Mouse (Mus musculus) kidney, adult 10 weeks (tissue): ENCODE data around the gene Olfr251. TPM values are rescaled to one million over a fixed set of nuclear protein-coding genes. Genes with fewer than 3 reads are reported as not detected.

Experiments
- polyA plus RNA-seq: library from polyadenylated mRNA; stranded (reverse); fragments of 350-450 nt; fragmentation: Illumina TruSeq; extraction: RNeasy Lipid Tissue Mini Kit (QIAGEN cat#74804); gene quantifications from one replicate; pipeline ENCODE4 v1.2.3, GENCODE M21; 2014; ENCODE audit warnings: low read depth, low replicate concordance

Gene Olfr251
- not detected for polyA plus RNA-seq

DNA sequence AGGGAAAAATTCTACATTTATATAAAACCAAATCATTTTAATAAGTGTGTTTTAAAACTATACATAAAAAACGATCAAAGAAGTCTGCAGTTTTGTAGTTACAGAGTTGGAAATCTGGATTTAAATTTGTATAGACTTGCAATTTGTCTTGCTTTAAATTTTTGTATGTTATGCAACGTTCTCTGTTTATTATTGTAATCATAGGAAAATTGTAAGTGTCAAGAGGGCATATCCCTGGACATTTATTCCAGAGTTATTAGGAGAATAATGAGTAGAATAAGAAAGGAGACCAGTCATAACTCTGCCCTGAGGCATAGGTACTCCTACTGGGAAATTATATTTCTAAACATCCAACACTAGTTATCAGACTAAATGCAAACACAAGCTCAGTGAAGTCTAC is at the start of gene Olfr251:
Gene Olfr251, plus strand, starts transcription at position 301 of the 400 bp plus-strand sequence.

DNA sequence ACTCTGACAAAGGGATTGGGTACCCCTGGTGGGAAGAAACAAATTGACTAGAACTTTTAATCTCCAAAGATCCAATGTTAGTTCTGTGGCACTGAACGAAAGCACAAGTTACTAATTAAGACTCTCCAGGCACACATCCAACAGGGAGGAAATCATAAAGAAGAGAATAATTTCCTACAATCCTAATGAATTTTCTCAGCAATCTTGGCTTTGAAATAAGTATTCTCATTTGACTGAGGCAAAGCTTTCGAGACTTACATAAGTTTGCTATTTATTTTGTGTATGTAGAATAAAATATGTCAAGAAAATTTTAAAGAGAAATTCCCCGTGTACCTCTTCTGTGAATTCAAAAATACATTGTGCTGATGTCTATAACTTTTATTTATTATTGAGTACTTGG is 48.1 kb upstream of the Olfr251 start, which contains the start of gene Olfr25:
Gene Olfr25, plus strand, starts transcription at position 301 of the 400 bp plus-strand sequence.

DNA sequence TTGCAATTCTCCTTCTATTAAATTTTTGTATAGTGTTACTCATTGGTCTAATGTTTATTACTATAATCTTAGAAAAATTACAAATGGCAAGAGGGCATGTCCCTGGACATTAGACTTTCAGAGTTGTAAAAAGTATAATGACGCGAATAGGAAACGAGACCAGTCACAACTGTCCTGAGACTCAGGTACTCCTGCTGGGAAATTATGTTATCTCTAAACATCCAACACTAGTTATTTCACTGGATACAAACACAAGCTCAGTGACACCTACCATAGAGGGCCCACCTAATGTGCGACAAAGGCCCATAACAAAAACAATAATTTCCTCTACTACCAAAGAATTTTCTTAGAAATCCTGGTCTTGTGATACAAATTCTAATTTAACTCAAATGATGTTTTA is 28.8 kb upstream of the Olfr251 start, which contains the start of gene Olfr898:
Gene Olfr898, plus strand, starts transcription at position 301 of the 400 bp plus-strand sequence.

DNA sequence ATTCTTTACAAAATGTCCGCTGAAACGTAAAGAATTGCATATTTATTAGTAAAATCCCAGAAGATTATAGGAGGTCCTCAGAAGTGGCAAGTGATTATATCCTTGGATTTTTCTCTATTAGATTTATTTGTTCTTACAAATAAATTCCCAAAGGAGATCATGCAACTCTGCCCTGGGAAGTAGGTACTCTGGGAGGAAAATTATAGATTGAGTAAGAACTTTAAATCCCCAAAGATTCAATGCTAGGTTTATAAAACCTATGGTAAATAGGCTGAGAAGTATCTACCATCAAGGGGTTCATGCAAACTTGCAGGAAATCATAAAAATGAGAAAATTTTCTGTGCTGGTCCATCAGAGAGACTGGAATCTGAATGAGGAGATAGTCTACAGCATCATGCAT is 10.3 kb upstream of the Olfr251 start, which contains the start of gene Olfr250:
Gene Olfr250, plus strand, starts transcription at position 301 of the 400 bp plus-strand sequence.

DNA sequence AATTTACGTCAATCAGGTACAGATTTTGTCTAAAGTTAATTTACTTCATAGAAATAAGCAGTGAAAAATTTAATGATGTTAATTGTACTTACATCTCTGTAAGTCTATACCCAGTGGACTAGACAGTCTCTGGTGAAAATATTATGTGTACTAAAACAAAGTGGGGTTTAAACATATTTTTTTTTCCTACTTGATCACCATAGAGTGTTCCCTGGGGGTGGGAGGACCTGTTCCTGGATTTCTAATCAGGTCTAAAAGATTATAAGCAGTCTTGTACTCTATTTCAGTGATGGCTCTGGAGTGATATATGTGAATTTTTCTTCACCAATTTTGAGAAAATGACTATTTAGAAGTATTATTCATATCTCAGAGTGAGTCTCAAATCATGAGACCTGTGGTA is 24.5 kb downstream of the Olfr251 start, which contains the start of gene Olfr147:
Gene Olfr147, plus strand, starts transcription at position 301 of the 400 bp plus-strand sequence.

DNA sequence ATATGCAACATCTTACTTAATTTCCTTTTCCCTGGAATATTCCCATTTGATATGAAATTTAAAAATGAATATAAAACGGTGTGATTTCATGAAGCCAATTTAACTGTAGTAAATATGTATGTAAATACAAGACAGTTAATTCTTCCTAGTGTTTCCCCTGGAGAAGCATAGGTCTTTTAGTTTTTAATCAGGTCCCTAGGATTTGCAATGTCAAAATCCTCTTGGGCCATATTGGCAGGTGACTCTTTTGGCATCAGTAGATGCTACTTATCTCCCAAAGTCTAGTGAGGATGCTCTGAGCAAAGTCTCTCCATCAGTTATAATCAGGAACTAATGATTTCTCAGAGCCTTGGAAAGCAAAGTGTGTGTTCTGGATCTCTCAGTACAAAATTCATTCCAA is 52.3 kb downstream of the Olfr251 start, which contains the start of gene Olfr901:
Gene Olfr901, plus strand, starts transcription at position 301 of the 400 bp plus-strand sequence.

Other genes with a start within 250 kb of the Olfr251 start
- gene Olfr890, start 234.6 kb upstream of the Olfr251 start, polyA plus RNA-seq: not detected
- not detected for gene Olfr891, start 196.3 kb upstream of the Olfr251 start, polyA plus RNA-seq
- gene Olfr893, start 168.7 kb upstream of the Olfr251 start, polyA plus RNA-seq: not detected
- not detected for gene Olfr894, start 159.0 kb upstream of the Olfr251 start, polyA plus RNA-seq
- gene Olfr143, start 124.3 kb upstream of the Olfr251 start, polyA plus RNA-seq: not detected
- not detected for gene Olfr895, start 109.2 kb upstream of the Olfr251 start, polyA plus RNA-seq
- gene Olfr896-ps1, start 86.0 kb upstream of the Olfr251 start, polyA plus RNA-seq: not detected
- gene Olfr25, start 48.0 kb upstream of the Olfr251 start, polyA plus RNA-seq: not detected
- gene Olfr898, start 28.7 kb upstream of the Olfr251 start, polyA plus RNA-seq: not detected
- not detected for gene Olfr250, start 10.2 kb upstream of the Olfr251 start, polyA plus RNA-seq
- gene Olfr147, start 24.6 kb downstream of the Olfr251 start, polyA plus RNA-seq: not detected
- gene Olfr901, start 52.4 kb downstream of the Olfr251 start, polyA plus RNA-seq: not detected
- not detected for gene Olfr902, start 70.6 kb downstream of the Olfr251 start, polyA plus RNA-seq
- gene Olfr904, start 86.1 kb downstream of the Olfr251 start, polyA plus RNA-seq: not detected
- not detected for gene Olfr905, start 94.0 kb downstream of the Olfr251 start, polyA plus RNA-seq
- not detected for gene Olfr906, start 110.0 kb downstream of the Olfr251 start, polyA plus RNA-seq
- gene Olfr907, start 118.7 kb downstream of the Olfr251 start, polyA plus RNA-seq: not detected
- not detected for gene Olfr911-ps1, start 144.5 kb downstream of the Olfr251 start, polyA plus RNA-seq
- not detected for gene Olfr910, start 160.8 kb downstream of the Olfr251 start, polyA plus RNA-seq
- gene Olfr912, start 203.1 kb downstream of the Olfr251 start, polyA plus RNA-seq: not detected
- gene Olfr913, start 215.7 kb downstream of the Olfr251 start, polyA plus RNA-seq: not detected
- not detected for gene Olfr914, start 228.0 kb downstream of the Olfr251 start, polyA plus RNA-seq